9 mouse cellular contexts compared by ENCODE assay signal in genomic region chr7:19824182-19824973, GRCm38 (mm10). TPM values are rescaled to one million over a fixed set of nuclear protein-coding genes. Genes with fewer than 3 reads are reported as not detected.
DNase-seq lines count a peak whose midpoint lies in the region; ATAC-seq lines count a peak whose summit lies in the region.
"Had no signal": no experiment of that assay in that cellular context is flagged by ENCODE, and none has a peak within 500 bp of the region (broad histone marks: within the 10 kb centered on the region; RNA-seq: fewer than 3 reads in every experiment).

No protein-coding gene starts in this region.

- WGBS in embryonic facial prominence, embryonic 10.5 days: 23% methylated on average over 26 of the region's 26 CpGs
- 23% methylated on average over 26 of the region's 26 CpGs for WGBS in heart, embryonic 13.5 days
- WGBS in kidney, embryonic 16.5 days: 20% methylated on average over 26 of the region's 26 CpGs

- H3K27ac ChIP-seq in embryonic facial prominence, embryonic 10.5 days (replicated peaks): peak overlapping the region; percentile 81
- peak overlapping the region; percentile 76 for H3K27ac ChIP-seq in heart, embryonic 13.5 days (replicated peaks)
- peak overlapping the region; percentile 88 for H3K27ac ChIP-seq in kidney, embryonic 16.5 days (ENCODE audit: low read length)

- 0 out of 2 replicates have a peak, but pooled peaks cover 11% of the 10 kb centered on the region for H3K9me3 ChIP-seq in embryonic facial prominence, embryonic 10.5 days
- H3K9me3 ChIP-seq in heart, embryonic 13.5 days: 0 out of 2 replicates have a peak, but pooled peaks cover under 1% of the 10 kb centered on the region
- peaks cover 4% of the 10 kb centered on the region; the same call in 1 of the 2 replicates for H3K9me3 ChIP-seq in kidney, embryonic 16.5 days (ENCODE audit: low read length)

- ATAC-seq in heart, embryonic 13.5 days (ENCODE audit: extremely low read depth, insufficient number of reproducible peaks, low FRiP score, low TSS enrichment): peak; percentile 37; the same call in 1 of the 2 replicates
- peak; percentile 88 for ATAC-seq in kidney, embryonic 16.5 days (ENCODE audit: low FRiP score, low TSS enrichment)

- peak overlapping the region; percentile 83 for H3K4me2 ChIP-seq in heart, embryonic 13.5 days
- peak overlapping the region; percentile 44 for H3K4me2 ChIP-seq in kidney, embryonic 16.5 days (replicated peaks; ENCODE audit: low read depth, low read length)

- H3K9ac ChIP-seq in heart, embryonic 13.5 days: 0 out of 2 replicates have a peak overlapping the region, but pooled peaks have one; percentile 33
- H3K9ac ChIP-seq in kidney, embryonic 16.5 days (replicated peaks; ENCODE audit: low read length): peak overlapping the region; percentile 55; the same call in 1 of the 2 replicates

- no peaks in the 10 kb centered on the region for H3K36me3 ChIP-seq in embryonic facial prominence, embryonic 10.5 days (replicated peaks)
- no peaks in the 10 kb centered on the region for H3K36me3 ChIP-seq in heart, embryonic 13.5 days
- H3K36me3 ChIP-seq in kidney, embryonic 16.5 days (ENCODE audit: insufficient read depth, low read length): no peaks in the 10 kb centered on the region

- H3K27me3 ChIP-seq in embryonic facial prominence, embryonic 10.5 days (replicated peaks; ENCODE audit: low read depth, poor library complexity, severe bottlenecking): peaks cover 62% of the 10 kb centered on the region
- H3K27me3 ChIP-seq in heart, embryonic 13.5 days (replicated peaks): peaks cover 40% of the 10 kb centered on the region
- peaks cover 10% of the 10 kb centered on the region for H3K27me3 ChIP-seq in kidney, embryonic 16.5 days (ENCODE audit: insufficient read depth, low read length)

- peaks cover 35% of the 10 kb centered on the region for H3K4me1 ChIP-seq in embryonic facial prominence, embryonic 10.5 days
- peaks cover 29% of the 10 kb centered on the region for H3K4me1 ChIP-seq in heart, embryonic 13.5 days
- H3K4me1 ChIP-seq in kidney, embryonic 16.5 days (ENCODE audit: insufficient read depth, low read length): peaks cover 34% of the 10 kb centered on the region

- DNase-seq in 3134 (ENCODE audit: extremely low read depth, insufficient read length, low spot score) (peak; percentile 93), NIH3T3 (ENCODE audit: low read depth) (peak; percentile 99)
- DNase-seq in embryonic facial prominence, embryonic 10.5 days (ENCODE audit: low spot score): peak; percentile 91
- DNase-seq in lung, postnatal 4 days: peak; percentile 89 to 93
- peak; percentile 78 for DNase-seq in retina, postnatal 1 day
- DNase-seq in urinary bladder, postnatal 4 days (ENCODE audit: low spot score in 2 of 2): peak; percentile 92 to 97

- peak overlapping the region; percentile 41 for H3K4me3 ChIP-seq in embryonic facial prominence, embryonic 10.5 days
- 0 out of 2 replicates have a peak overlapping the region, but pooled peaks have one; percentile 0 for H3K4me3 ChIP-seq in heart, embryonic 13.5 days
- peak overlapping the region; percentile 12; the same call in 1 of the 2 replicates for H3K4me3 ChIP-seq in kidney, embryonic 16.5 days (ENCODE audit: low read length)
- H3K4me3 ChIP-seq: erythroblast, embryonic 14.5 days had no signal

RNA-seq across cellular contexts. Expression of gene Bcl3, which starts 1.8 kb away (rescaled TPM):
- 1.7 TPM in 2 replicates for polyA plus RNA-seq in embryonic facial prominence, embryonic 10.5 days (2016; fragmentation: Nextera tagmentation; extraction: Ambion mirVana)
- polyA plus RNA-seq in heart, embryonic 13.5 days (2015; fragmentation: Nextera tagmentation; extraction: Ambion mirVana): 1.5 and 1.9 TPM in 2 replicates
- polyA plus RNA-seq in kidney, embryonic 16.5 days (2015; fragmentation: Nextera tagmentation; extraction: Ambion mirVana): 3.3 and 3.9 TPM in 2 replicates

RNA-seq across cellular contexts. Expression of gene Gm19345, which starts 27.4 kb away (rescaled TPM):
- polyA plus RNA-seq in embryonic facial prominence, embryonic 10.5 days (2016; fragmentation: Nextera tagmentation; extraction: Ambion mirVana): not detected in 2 replicates
- not detected in 2 replicates for polyA plus RNA-seq in heart, embryonic 13.5 days (2015; fragmentation: Nextera tagmentation; extraction: Ambion mirVana)
- polyA plus RNA-seq in kidney, embryonic 16.5 days (2015; fragmentation: Nextera tagmentation; extraction: Ambion mirVana): not detected in 2 replicates
- polyA plus RNA-seq: erythroblast, embryonic 14.5 days had no signal

RNA-seq across cellular contexts. Expression of gene Cblc, which starts 27.8 kb away (rescaled TPM):
- polyA plus RNA-seq in embryonic facial prominence, embryonic 10.5 days (2016; fragmentation: Nextera tagmentation; extraction: Ambion mirVana): 1.9 and 2.9 TPM in 2 replicates
- 0.59 and 0.68 TPM in 2 replicates for polyA plus RNA-seq in heart, embryonic 13.5 days (2015; fragmentation: Nextera tagmentation; extraction: Ambion mirVana)
- polyA plus RNA-seq in kidney, embryonic 16.5 days (2015; fragmentation: Nextera tagmentation; extraction: Ambion mirVana): 9.4 and 12.2 TPM in 2 replicates
- polyA plus RNA-seq: erythroblast, embryonic 14.5 days had no signal

RNA-seq across cellular contexts. Expression of gene Ceacam16, which starts 36.7 kb away (rescaled TPM):
- polyA plus RNA-seq in embryonic facial prominence, embryonic 10.5 days (2016; fragmentation: Nextera tagmentation; extraction: Ambion mirVana): not detected in 2 replicates
- polyA plus RNA-seq in heart, embryonic 13.5 days (2015; fragmentation: Nextera tagmentation; extraction: Ambion mirVana): 0.13 TPM in 1 of 2 replicates, not detected in the other
- polyA plus RNA-seq in kidney, embryonic 16.5 days (2015; fragmentation: Nextera tagmentation; extraction: Ambion mirVana): 0.15 TPM in 1 of 2 replicates, not detected in the other
- polyA plus RNA-seq: erythroblast, embryonic 14.5 days had no signal

RNA-seq across cellular contexts. Expression of gene Bcam, which starts 53.6 kb away (rescaled TPM):
- 68.3 and 79.4 TPM in 2 replicates for polyA plus RNA-seq in embryonic facial prominence, embryonic 10.5 days (2016; fragmentation: Nextera tagmentation; extraction: Ambion mirVana)
- 223 and 250 TPM in 2 replicates for polyA plus RNA-seq in heart, embryonic 13.5 days (2015; fragmentation: Nextera tagmentation; extraction: Ambion mirVana)
- 280 and 309 TPM in 2 replicates for polyA plus RNA-seq in kidney, embryonic 16.5 days (2015; fragmentation: Nextera tagmentation; extraction: Ambion mirVana)
- polyA plus RNA-seq: erythroblast, embryonic 14.5 days had no signal

Comparison
In these comparisons a context has a peak if more than half of its experiments do, and no peak if none do; other contexts are left out.
1. Peak in every context shown above with its lines: DNase-seq, ATAC-seq, H3K4me3 ChIP-seq and H3K27ac ChIP-seq.